Comparison of ENCODE assay signal across 8 mouse cellular contexts in genomic region chr2:51914944-51915680, GRCm38 (mm10). TPM values are rescaled to one million over a fixed set of nuclear protein-coding genes. Genes with fewer than 3 reads are reported as not detected.
A peak's percentile ranks its signal among the peaks of the same experiment; 100 is the strongest.
DNase-seq lines count a peak whose midpoint lies in the region; ATAC-seq and TF ChIP-seq lines count a peak whose summit lies in the region.

No protein-coding gene starts in this region.

- WGBS in limb, embryonic 14.5 days: 10% methylated on average over 5 of the region's 5 CpGs
- 10% methylated on average over 5 of the region's 5 CpGs for WGBS in neural tube, embryonic 11.5 days

- no peak overlapping the region for H3K27ac ChIP-seq in limb, embryonic 14.5 days (replicated peaks; ENCODE audit: low read depth, low read length)
- H3K27ac ChIP-seq in neural tube, embryonic 11.5 days (ENCODE audit: low read depth, low read length): no peak overlapping the region

- TF ChIP-seq POLR2A in limb, embryonic 14.5 days (IDR thresholded peaks at IDR 0.05; ENCODE audit: borderline replicate concordance, extremely low read depth, insufficient read depth, insufficient read length): no peak

- no peak overlapping the region for H3K9ac ChIP-seq in limb, embryonic 14.5 days (ENCODE audit: low read depth, low read length, severe bottlenecking)
- H3K9ac ChIP-seq in neural tube, embryonic 11.5 days (ENCODE audit: low read length): no peak overlapping the region

- H3K4me2 ChIP-seq in limb, embryonic 14.5 days (replicated peaks; ENCODE audit: low read depth, low read length, severe bottlenecking): no peak overlapping the region
- H3K4me2 ChIP-seq in neural tube, embryonic 11.5 days (ENCODE audit: low read depth): no peak overlapping the region

- no peaks in the 10 kb centered on the region for H3K27me3 ChIP-seq in limb, embryonic 14.5 days (ENCODE audit: control insufficient read depth, insufficient read depth, low read length)
- no peaks in the 10 kb centered on the region for H3K27me3 ChIP-seq in neural tube, embryonic 11.5 days (ENCODE audit: control insufficient read depth, insufficient read depth, low read length)

- H3K9me3 ChIP-seq in limb, embryonic 14.5 days (ENCODE audit: control insufficient read depth, low read length): no peaks in the 10 kb centered on the region
- no peaks in the 10 kb centered on the region for H3K9me3 ChIP-seq in neural tube, embryonic 11.5 days (ENCODE audit: control insufficient read depth, low read length)

- no peaks in the 10 kb centered on the region for H3K36me3 ChIP-seq in limb, embryonic 14.5 days (ENCODE audit: control insufficient read depth, insufficient read depth, low read length)
- H3K36me3 ChIP-seq in neural tube, embryonic 11.5 days (ENCODE audit: control insufficient read depth, insufficient read depth, low read length): no peaks in the 10 kb centered on the region

- no peak overlapping the region for H3K4me3 ChIP-seq in limb, embryonic 14.5 days (replicated peaks; ENCODE audit: low read length)
- H3K4me3 ChIP-seq in neural tube, embryonic 11.5 days (ENCODE audit: low read depth, low read length): no peak overlapping the region

- peak; percentile 86 for ATAC-seq in limb, embryonic 14.5 days (ENCODE audit: low FRiP score, low read depth)
- ATAC-seq in neural tube, embryonic 11.5 days (ENCODE audit: insufficient read depth, low FRiP score, low TSS enrichment): peak; percentile 91

- peaks cover 16% of the 10 kb centered on the region for H3K4me1 ChIP-seq in limb, embryonic 14.5 days (ENCODE audit: control insufficient read depth, insufficient read depth, low read length)
- no peaks in the 10 kb centered on the region for H3K4me1 ChIP-seq in neural tube, embryonic 11.5 days (ENCODE audit: control insufficient read depth, insufficient read depth, low read length)

- peak; percentile 67 for DNase-seq in CD4-positive, CD25-positive, alpha-beta regulatory T cell, adult 2 months (ENCODE audit: low read depth, low spot score)
- DNase-seq in adrenal gland, adult 18-20 months (ENCODE audit: low spot score in 2 of 2): peak; percentile 59 to 68
- DNase-seq in embryo, embryonic 10.5 days (ENCODE audit: low spot score): peak; percentile 93
- peak; percentile 46 to 77 for DNase-seq in gastrocnemius, postnatal 4 days (ENCODE audit: low spot score in 2 of 2)
- peak; percentile 79 for DNase-seq in kidney, adult 9 months
- DNase-seq in limb, embryonic 14.5 days (ENCODE audit: low spot score): peak; percentile 95
- peak; percentile 72 for DNase-seq in neural tube, embryonic 11.5 days (ENCODE audit: low spot score)
- DNase-seq in testis, postnatal 14 days (ENCODE audit: low spot score): peak; percentile 52

RNA-seq across cellular contexts. Expression of gene Rbm43, which starts 19.9 kb away (rescaled TPM):
- total RNA-seq in adrenal gland, adult 18-20 months (2021): 10 to 100 TPM; 10.8 to 12.0 TPM
- total RNA-seq in gastrocnemius, postnatal 4 days (2021): 1 to 10 TPM; 5.6 to 6.6 TPM
- polyA plus RNA-seq in limb, embryonic 14.5 days (2012; rRNA removed): 9.6 and 10.8 TPM in 2 replicates
- polyA plus RNA-seq in limb, embryonic 14.5 days (2014; fragmentation: Nextera tagmentation; extraction: Ambion mirVana): 17.4 and 18.5 TPM in 2 replicates
- 7.7 and 8.1 TPM in 2 replicates for polyA plus RNA-seq in neural tube, embryonic 11.5 days (2014; fragmentation: Nextera tagmentation; extraction: Ambion mirVana)

RNA-seq across cellular contexts. Expression of gene Nmi, which starts 58.2 kb away (rescaled TPM):
- 10 to 100 TPM in 1 of 2 experiments, 1 to 10 TPM in 1; 9.1 to 11.6 TPM for total RNA-seq in adrenal gland, adult 18-20 months (2021)
- total RNA-seq in gastrocnemius, postnatal 4 days (2021): 1 to 10 TPM; 6.4 to 7.5 TPM
- polyA plus RNA-seq in limb, embryonic 14.5 days (2012; rRNA removed): 4.3 and 7.9 TPM in 2 replicates
- polyA plus RNA-seq in limb, embryonic 14.5 days (2014; fragmentation: Nextera tagmentation; extraction: Ambion mirVana): 11.3 and 13.4 TPM in 2 replicates
- polyA plus RNA-seq in neural tube, embryonic 11.5 days (2014; fragmentation: Nextera tagmentation; extraction: Ambion mirVana): 6.8 and 9.7 TPM in 2 replicates
